Mouse (Mus musculus): Measurements from ENCODE around the gene Galt. TPM values are rescaled to one million over a fixed set of nuclear protein-coding genes. Genes with fewer than 3 reads are reported as not detected.
"Not testable (repeated sequence)": the region's sequence is repeated elsewhere in the genome, so short reads cannot be mapped to it uniquely, and the experiment has no call there.

Gene Galt
- total and polyA plus RNA-seq, 3 experiments, result 19.1 to 23.2 (median 22.9) TPM

DNA sequence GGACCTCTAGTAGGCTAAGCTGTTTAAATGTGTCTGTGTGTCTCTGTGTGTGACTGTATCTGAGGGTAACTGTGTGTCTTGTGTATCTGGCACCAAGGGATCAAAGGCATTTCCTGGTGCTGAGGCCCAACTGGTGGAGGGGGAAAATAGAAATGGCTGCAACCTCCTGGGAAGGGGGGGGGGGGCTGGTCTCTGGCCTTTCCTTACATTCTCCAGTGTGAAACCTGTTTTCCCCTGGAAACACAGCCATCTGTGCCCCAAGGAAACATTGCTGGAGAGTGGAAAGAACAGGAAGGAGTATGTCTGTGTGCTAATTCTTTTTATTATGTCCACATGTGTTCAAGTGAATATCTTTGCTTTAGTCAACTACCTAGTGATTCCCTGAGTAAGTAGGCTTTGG, 6.7 kb downstream of the Galt start:
- no peaks in the 10 kb centered on the region for H3K27me3 ChIP-seq (replicated peaks)
- H3K4me2 ChIP-seq (ENCODE audit: insufficient read depth, low read depth, poor library complexity, severe bottlenecking), result no peak overlapping the region
- TF ChIP-seq EP300 (IDR thresholded peaks at IDR 0.05; ENCODE audit: low read length) (no peak), CTCF (conservative IDR thresholded peaks at IDR 0.05 in 1 of 2, IDR thresholded peaks at IDR 0.05 in 1 of 2; ENCODE audit: low read depth in 2 of 2, low read length in 2 of 2) (no peak), IRF4 (IDR thresholded peaks at IDR 0.05; ENCODE audit: low read depth, low read length) (no peak), TCF12 (IDR thresholded peaks at IDR 0.05; ENCODE audit: low read depth, low read length) (no peak), RAD21 (IDR thresholded peaks at IDR 0.05; ENCODE audit: low read depth, low read length) (no peak), MYC (IDR thresholded peaks at IDR 0.05; ENCODE audit: low read depth, low read length) (no peak), MAZ (IDR thresholded peaks at IDR 0.05; ENCODE audit: low read depth, low read length) (no peak), JUN (IDR thresholded peaks at IDR 0.05; ENCODE audit: insufficient read depth, low read depth, low read length) (no peak), ZNF384 (IDR thresholded peaks at IDR 0.05; ENCODE audit: low read depth, low read length) (no peak), ELF1 (IDR thresholded peaks at IDR 0.05; ENCODE audit: low read depth, low read length) (no peak), NELFE (IDR thresholded peaks at IDR 0.05; ENCODE audit: low read depth, low read length) (no peak), RCOR1 (conservative IDR thresholded peaks at IDR 0.05; ENCODE audit: low read depth, low read length) (no peak)
- peaks cover under 1 to 17% of the 10 kb centered on the region in 2 experiments for H3K4me1 ChIP-seq (ENCODE audit: control insufficient read depth in 1 of 2, insufficient read depth in 2 of 2)
- H3K4me3 ChIP-seq (replicated peaks in 1 of 3; ENCODE audit: low read depth in 2 of 3, low read length in 2 of 3, poor library complexity in 1 of 3), result no peak overlapping the region
- no peaks in the 10 kb centered on the region for H3K79me2 ChIP-seq (replicated peaks; ENCODE audit: control insufficient read depth, extremely low read depth, insufficient read depth, poor library complexity, severe bottlenecking)
- H3K9me3 ChIP-seq (replicated peaks; ENCODE audit: low read length), result no peaks in the 10 kb centered on the region
- dilution Hi-C loops (cut with MboI; ENCODE audit: extremely low pct_ligation_motif_present, extremely low pct_unique_long_range_greater_than_20kb, low sequenced_read_pairs), result no loop called here
- H3K27ac ChIP-seq (ENCODE audit: insufficient read depth, low read depth), result no peak overlapping the region
- DNase-seq (ENCODE audit: extremely low read depth), result no peak
- in situ Hi-C loops (cut with MboI; ENCODE audit: low pct_ligation_motif_present, low pct_unique_long_range_greater_than_20kb, low sequenced_read_pairs), result no loop called here
- no peak overlapping the region for H3K9ac ChIP-seq (ENCODE audit: insufficient read depth, low read depth)
- peaks cover 15 to 50% of the 10 kb centered on the region in 2 experiments for H3K36me3 ChIP-seq (replicated peaks in 1 of 2; ENCODE audit: control insufficient read depth in 1 of 2, insufficient read depth in 1 of 2, low read length in 1 of 2)

DNA sequence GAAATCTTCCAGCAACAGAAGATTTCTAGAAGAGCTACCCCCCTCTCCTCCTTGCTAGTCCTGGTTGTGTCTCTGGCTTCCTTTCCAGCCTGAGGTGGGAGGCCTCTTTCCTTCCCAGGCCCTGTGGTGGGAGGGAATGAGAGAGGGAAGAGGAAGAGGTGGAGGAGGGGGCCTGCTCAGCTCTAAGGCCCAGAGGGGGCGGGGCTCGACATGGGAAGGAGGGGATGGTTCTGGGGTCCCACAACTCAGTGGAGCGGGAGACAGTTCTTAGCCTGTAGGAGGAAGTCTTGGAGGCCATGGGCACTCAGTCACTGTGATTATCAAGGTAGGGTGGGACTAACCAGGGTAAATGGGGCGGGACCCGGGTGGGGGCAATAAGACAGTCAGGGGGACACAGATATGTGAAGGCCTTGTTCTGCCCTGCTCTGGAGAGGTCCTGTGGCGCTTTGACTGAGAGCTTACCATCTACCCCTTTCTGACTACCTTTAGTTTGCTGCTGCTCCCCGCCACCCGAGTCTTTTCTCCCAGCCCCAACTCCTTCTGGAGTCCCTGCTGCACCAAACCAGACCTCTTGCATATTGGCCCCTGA, 7.2 kb downstream of the Galt start:
- in situ Hi-C loops (cut with MboI; ENCODE audit: low pct_ligation_motif_present, low pct_unique_long_range_greater_than_20kb, low sequenced_read_pairs), result no loop called here
- no peak overlapping the region for H3K4me3 ChIP-seq (replicated peaks in 1 of 3; ENCODE audit: low read depth in 2 of 3, low read length in 2 of 3, poor library complexity in 1 of 3)
- no peak overlapping the region for H3K4me2 ChIP-seq (ENCODE audit: insufficient read depth, low read depth, poor library complexity, severe bottlenecking)
- TF ChIP-seq POLR2AphosphoS2 (IDR thresholded peaks at IDR 0.05; ENCODE audit: low read depth, low read length), result no peak
- no peak for TF ChIP-seq USF1 (IDR thresholded peaks at IDR 0.05; ENCODE audit: low read depth, low read length)
- TF ChIP-seq GABPA (IDR thresholded peaks at IDR 0.05; ENCODE audit: insufficient replicate concordance, low read depth, low read length), result no peak
- TF ChIP-seq ZMIZ1 (IDR thresholded peaks at IDR 0.05; ENCODE audit: low read depth, low read length), result no peak
- TF ChIP-seq CTCF (conservative IDR thresholded peaks at IDR 0.05 in 1 of 2, IDR thresholded peaks at IDR 0.05 in 1 of 2; ENCODE audit: low read depth in 2 of 2, low read length in 2 of 2), result no peak
- no peak for TF ChIP-seq ELF1 (IDR thresholded peaks at IDR 0.05; ENCODE audit: low read depth, low read length)
- no peak for TF ChIP-seq MXI1 (IDR thresholded peaks at IDR 0.05; ENCODE audit: low read depth, low read length)
- no peak for TF ChIP-seq RCOR1 (conservative IDR thresholded peaks at IDR 0.05; ENCODE audit: low read depth, low read length)
- no peak for TF ChIP-seq JUND (conservative IDR thresholded peaks at IDR 0.05; ENCODE audit: low read depth, low read length)
- no peak for TF ChIP-seq ZC3H11A (IDR thresholded peaks at IDR 0.05; ENCODE audit: low read depth, low read length)
- TF ChIP-seq MAX (IDR thresholded peaks at IDR 0.05; ENCODE audit: low read length), result no peak
- no peak for TF ChIP-seq MAZ (IDR thresholded peaks at IDR 0.05; ENCODE audit: low read depth, low read length)
- no peak for TF ChIP-seq HCFC1 (IDR thresholded peaks at IDR 0.05; ENCODE audit: low read depth, low read length)
- no peaks in the 10 kb centered on the region for H3K79me2 ChIP-seq (replicated peaks; ENCODE audit: control insufficient read depth, extremely low read depth, insufficient read depth, poor library complexity, severe bottlenecking)
- H3K4me1 ChIP-seq (ENCODE audit: control insufficient read depth in 1 of 2, insufficient read depth in 2 of 2), result peaks cover 0 to 11% of the 10 kb centered on the region in 2 experiments; a peak in 2 of 4 replicates
- H3K27me3 ChIP-seq (replicated peaks), result no peaks in the 10 kb centered on the region
- dilution Hi-C loops (cut with MboI; ENCODE audit: extremely low pct_ligation_motif_present, extremely low pct_unique_long_range_greater_than_20kb, low sequenced_read_pairs), result no loop called here
- H3K9ac ChIP-seq (ENCODE audit: insufficient read depth, low read depth), result no peak overlapping the region
- H3K36me3 ChIP-seq (replicated peaks in 1 of 2; ENCODE audit: control insufficient read depth in 1 of 2, insufficient read depth in 1 of 2, low read length in 1 of 2), result peaks cover 13 to 45% of the 10 kb centered on the region in 2 experiments
- no peak overlapping the region for H3K27ac ChIP-seq (ENCODE audit: insufficient read depth, low read depth)
- DNase-seq (ENCODE audit: extremely low read depth), result no peak
- no peaks in the 10 kb centered on the region for H3K9me3 ChIP-seq (replicated peaks; ENCODE audit: low read length)

- H3K9ac ChIP-seq (ENCODE audit: insufficient read depth, low read depth); H3K4me3 ChIP-seq (replicated peaks in 1 of 3; ENCODE audit: low read depth in 2 of 3, low read length in 2 of 3, poor library complexity in 1 of 3); H3K27me3 ChIP-seq (replicated peaks); H3K27ac ChIP-seq (ENCODE audit: insufficient read depth, low read depth); in situ Hi-C loops (cut with MboI; ENCODE audit: low pct_ligation_motif_present, low pct_unique_long_range_greater_than_20kb, low sequenced_read_pairs); H3K4me1 ChIP-seq (ENCODE audit: control insufficient read depth in 1 of 2, insufficient read depth in 2 of 2); H3K9me3 ChIP-seq (replicated peaks; ENCODE audit: low read length); H3K4me2 ChIP-seq (ENCODE audit: insufficient read depth, low read depth, poor library complexity, severe bottlenecking); dilution Hi-C loops (cut with MboI; ENCODE audit: extremely low pct_ligation_motif_present, extremely low pct_unique_long_range_greater_than_20kb, low sequenced_read_pairs); H3K79me2 ChIP-seq (replicated peaks; ENCODE audit: control insufficient read depth, extremely low read depth, insufficient read depth, poor library complexity, severe bottlenecking); DNase-seq (ENCODE audit: extremely low read depth): not testable (repeated sequence)
- H3K36me3 ChIP-seq (replicated peaks in 1 of 2; ENCODE audit: control insufficient read depth in 1 of 2, insufficient read depth in 1 of 2, low read length in 1 of 2), result peaks cover 9 to 40% of the 10 kb centered on the region in 2 experiments
Observed at GRCm38 (mm10) chr4:41762688-41763114, 7.7 kb downstream of the Galt start.

Data from CH12.LX (cell line).